Mouse (Mus musculus) kidney, embryonic 16.5 days (tissue): Measurements from ENCODE around the gene Dpy19l3. TPM values are rescaled to one million over a fixed set of nuclear protein-coding genes. Genes with fewer than 3 reads are reported as not detected.
A peak's percentile ranks its signal among the peaks of the same experiment; 100 is the strongest.

Experiments used
- ATAC-seq: fragments of 200-750 bp; cut with Nextera tagmentation; 2 replicates; pipeline ENCODE4 v1.8.0; 2017; ENCODE audit warnings: moderate TSS enrichment; ENCODE audit not compliant: low FRiP score, low TSS enrichment
- H3K27ac ChIP-seq: fragments of 300-500 bp; sonication (generic); 2 replicates; pipeline ENCODE4 v1.5.1; 2014; ENCODE audit warnings: low read length
- H3K27me3 ChIP-seq: fragments of 300-500 bp; sonication (generic); 2 replicates; pipeline ENCODE4 v1.6.1; 2014; ENCODE audit warnings: low read length, control low read depth, mixed read lengths; ENCODE audit not compliant: insufficient read depth
- H3K36me3 ChIP-seq: fragments of 300-500 bp; sonication (generic); 2 replicates; pipeline ENCODE4 v1.6.1; 2014; ENCODE audit warnings: low read length, control low read depth, mixed read lengths; ENCODE audit not compliant: insufficient read depth
- H3K4me1 ChIP-seq: fragments of 300-500 bp; sonication (generic); 2 replicates; pipeline ENCODE4 v1.6.1; 2014; ENCODE audit warnings: low read length, control low read depth, mixed read lengths; ENCODE audit not compliant: insufficient read depth
- H3K4me2 ChIP-seq: fragments of 300-500 bp; sonication (generic); replicated peaks from 2 replicates; pipeline ENCODE4 v1.6.1; 2014; ENCODE audit warnings: low read depth, low read length
- H3K4me3 ChIP-seq: fragments of 300-500 bp; sonication (generic); 2 replicates; pipeline ENCODE4 v1.5.1; 2014; ENCODE audit warnings: mild to moderate bottlenecking, low read length
- H3K9ac ChIP-seq: fragments of 300-500 bp; sonication (generic); replicated peaks from 2 replicates; pipeline ENCODE4 v1.6.1; 2014; ENCODE audit warnings: low read length
- H3K9me3 ChIP-seq: fragments of 300-500 bp; sonication (generic); 2 replicates; pipeline ENCODE4 v1.6.1; 2016; ENCODE audit warnings: low read length, control low read depth
- WGBS: fragments of 180-500 bp; shearing (Covaris S2); extraction: QIAGEN DNeasy Blood & Tissue Kit; methylation state at CpG from one replicate; pipeline ENCODE4 v1.1.7; 2014; 5-methylcytosine and 5-hydroxymethylcytosine counted together
- polyA plus RNA-seq: library from polyadenylated mRNA; unstranded; fragments of >200 nt; fragmentation: Nextera tagmentation; extraction: Ambion mirVana; gene quantifications from 2 replicates; pipeline ENCODE4 v1.2.1, GENCODE M21; 2015

Gene Dpy19l3
- polyA plus RNA-seq, 1 experiment from 2014 or later, result 27.5 TPM

- H3K4me2 ChIP-seq, result no peak overlapping the region
- H3K4me3 ChIP-seq, result no peak overlapping the region
- H3K9me3 ChIP-seq, result 0 out of 2 replicates have a peak, but pooled peaks cover 3% of the 10 kb centered on the region
- H3K36me3 ChIP-seq, result peaks cover 14% of the 10 kb centered on the region; the same call in 1 of the 2 replicates
- H3K27me3 ChIP-seq, result no peaks in the 10 kb centered on the region
- H3K4me1 ChIP-seq, result peaks cover 4% of the 10 kb centered on the region
- ATAC-seq, result no peak
- no peak overlapping the region for H3K9ac ChIP-seq
- no peak overlapping the region for H3K27ac ChIP-seq
Observed at GRCm38 (mm10) chr7:35738871-35739270, 15.4 kb downstream of the Dpy19l3 start.

DNA sequence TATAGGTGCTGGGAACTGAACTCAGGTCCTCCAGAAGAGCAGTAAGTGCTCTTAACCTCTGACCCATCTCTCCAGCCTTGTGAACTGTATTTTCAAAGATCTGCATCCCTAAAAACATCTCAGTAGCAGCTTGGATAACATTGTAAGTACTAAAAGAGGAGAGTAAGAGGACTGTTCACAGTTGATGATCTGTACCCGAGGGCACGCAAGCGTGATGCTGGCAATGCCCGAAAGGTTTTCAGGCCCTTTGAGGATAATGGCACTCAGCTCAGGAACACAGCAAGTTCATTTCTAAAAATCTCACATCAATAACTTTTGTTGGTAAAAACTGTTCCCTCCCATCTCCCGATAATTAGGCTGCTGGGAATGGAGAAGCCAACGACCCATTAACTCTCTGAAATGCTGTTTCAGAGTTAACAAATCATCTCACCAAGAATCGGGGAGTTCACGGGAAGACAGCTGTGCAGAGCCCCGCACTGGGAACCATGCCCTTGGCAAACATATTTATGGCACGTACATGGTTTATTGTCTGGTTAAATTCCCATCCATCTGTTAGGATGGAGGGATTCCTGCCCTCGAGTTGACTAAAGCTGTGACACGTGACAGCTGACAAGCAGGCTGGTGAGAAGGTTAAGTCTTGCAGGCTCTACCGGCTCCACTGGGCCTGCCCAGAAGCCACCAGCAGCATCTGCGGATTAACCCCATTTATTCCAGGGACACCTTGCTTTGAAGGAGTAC lies 20.8 kb downstream of the Dpy19l3 start:
- 36% methylated on average over 14 of the region's 14 CpGs for WGBS
- 0 out of 2 replicates have a peak, but pooled peaks cover 3% of the 10 kb centered on the region for H3K9me3 ChIP-seq
- no peak overlapping the region for H3K9ac ChIP-seq
- peaks cover 12% of the 10 kb centered on the region for H3K4me1 ChIP-seq
- H3K27ac ChIP-seq, result no peak overlapping the region
- no peak overlapping the region for H3K4me3 ChIP-seq
- ATAC-seq, result 0 out of 2 replicates have a peak, but pooled peaks have one; percentile 66
- H3K27me3 ChIP-seq, result no peaks in the 10 kb centered on the region
- peaks cover 13% of the 10 kb centered on the region; the same call in 1 of the 2 replicates for H3K36me3 ChIP-seq
- H3K4me2 ChIP-seq, result no peak overlapping the region

DNA sequence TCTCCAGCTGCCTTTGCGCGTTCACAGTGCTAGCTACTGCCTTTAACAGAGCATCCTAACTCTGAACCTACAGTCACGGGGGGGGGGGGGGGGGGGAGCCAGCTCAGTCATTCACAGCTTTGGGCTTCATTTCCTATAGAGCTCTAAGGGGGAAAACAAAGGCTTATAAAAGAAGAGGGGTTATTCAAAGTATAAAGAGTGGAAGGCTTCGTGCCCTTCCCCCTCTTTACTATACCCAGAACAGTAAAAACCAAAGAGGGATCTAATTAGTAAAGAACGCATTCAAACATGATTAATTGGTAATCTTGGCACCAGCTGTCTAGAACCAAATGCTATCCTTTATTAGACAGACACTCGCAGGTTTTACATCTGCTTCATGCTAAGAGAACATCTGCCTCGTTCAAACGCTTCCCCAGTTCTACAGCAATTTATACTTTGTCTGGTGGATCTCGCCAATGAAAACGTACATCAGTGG lies 21.6 kb downstream of the Dpy19l3 start:
- 83% methylated on average over 10 of the region's 10 CpGs for WGBS
- peaks cover 14% of the 10 kb centered on the region; the same call in 1 of the 2 replicates for H3K36me3 ChIP-seq
- H3K4me2 ChIP-seq, result no peak overlapping the region
- H3K4me1 ChIP-seq, result peaks cover 12% of the 10 kb centered on the region
- H3K27me3 ChIP-seq, result no peaks in the 10 kb centered on the region
- ATAC-seq, result no peak
- no peak overlapping the region for H3K9ac ChIP-seq
- H3K4me3 ChIP-seq, result no peak overlapping the region
- no peak overlapping the region for H3K27ac ChIP-seq
- peaks cover 1% of the 10 kb centered on the region; the same call in 1 of the 2 replicates for H3K9me3 ChIP-seq

- peaks cover 21% of the 10 kb centered on the region for H3K36me3 ChIP-seq
- H3K27me3 ChIP-seq, result no peaks in the 10 kb centered on the region
- WGBS, result 75% methylated on average over 9 of the region's 9 CpGs
- H3K9me3 ChIP-seq, result no peaks in the 10 kb centered on the region; the same call in 1 of the 2 replicates
- no peak overlapping the region for H3K9ac ChIP-seq
- no peak overlapping the region for H3K27ac ChIP-seq
- H3K4me2 ChIP-seq, result no peak overlapping the region
- H3K4me1 ChIP-seq, result peaks cover 12% of the 10 kb centered on the region
- ATAC-seq, result no peak
- H3K4me3 ChIP-seq, result no peak overlapping the region
Observed at GRCm38 (mm10) chr7:35729621-35730031, 24.6 kb downstream of the Dpy19l3 start.

DNA sequence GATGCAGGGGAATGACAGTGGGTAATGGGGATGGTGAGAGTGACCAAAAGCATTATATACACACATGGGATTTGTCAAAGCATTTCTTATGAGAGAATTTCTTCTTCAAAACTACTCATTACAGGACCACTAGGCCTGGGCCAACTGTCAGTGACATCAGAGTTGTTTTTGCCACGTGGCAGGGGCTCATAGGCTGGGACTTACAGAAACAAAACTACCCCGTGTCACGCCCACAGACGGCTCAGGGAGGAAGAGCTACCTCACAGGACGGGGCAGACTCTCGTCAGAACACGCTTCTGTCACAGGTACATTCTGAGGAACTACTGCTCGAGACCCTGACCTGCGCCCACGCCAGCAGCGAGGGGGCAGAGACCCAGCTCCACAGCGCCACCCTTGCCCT lies 25.9 kb downstream of the Dpy19l3 start:
- ATAC-seq, result no peak
- H3K36me3 ChIP-seq, result peaks cover 25% of the 10 kb centered on the region
- H3K9me3 ChIP-seq, result no peaks in the 10 kb centered on the region; the same call in none of the 2 replicates
- WGBS, result 92% methylated on average over 12 of the region's 12 CpGs
- H3K27ac ChIP-seq, result no peak overlapping the region
- H3K9ac ChIP-seq, result no peak overlapping the region
- H3K4me2 ChIP-seq, result no peak overlapping the region
- H3K4me3 ChIP-seq, result no peak overlapping the region
- peaks cover 3% of the 10 kb centered on the region; the same call in 1 of the 2 replicates for H3K4me1 ChIP-seq
- no peaks in the 10 kb centered on the region for H3K27me3 ChIP-seq

GRCm38 (mm10) chr7:35723035-35723434 lies 31.2 kb downstream of the Dpy19l3 start:
- 77% methylated on average over 2 of the region's 2 CpGs for WGBS
- no peak overlapping the region for H3K9ac ChIP-seq
- H3K4me2 ChIP-seq, result no peak overlapping the region
- no peak for ATAC-seq
- no peaks in the 10 kb centered on the region for H3K27me3 ChIP-seq
- H3K4me3 ChIP-seq, result no peak overlapping the region
- no peaks in the 10 kb centered on the region; the same call in none of the 2 replicates for H3K9me3 ChIP-seq
- H3K4me1 ChIP-seq, result no peaks in the 10 kb centered on the region
- H3K27ac ChIP-seq, result no peak overlapping the region
- peaks cover 45% of the 10 kb centered on the region for H3K36me3 ChIP-seq

DNA sequence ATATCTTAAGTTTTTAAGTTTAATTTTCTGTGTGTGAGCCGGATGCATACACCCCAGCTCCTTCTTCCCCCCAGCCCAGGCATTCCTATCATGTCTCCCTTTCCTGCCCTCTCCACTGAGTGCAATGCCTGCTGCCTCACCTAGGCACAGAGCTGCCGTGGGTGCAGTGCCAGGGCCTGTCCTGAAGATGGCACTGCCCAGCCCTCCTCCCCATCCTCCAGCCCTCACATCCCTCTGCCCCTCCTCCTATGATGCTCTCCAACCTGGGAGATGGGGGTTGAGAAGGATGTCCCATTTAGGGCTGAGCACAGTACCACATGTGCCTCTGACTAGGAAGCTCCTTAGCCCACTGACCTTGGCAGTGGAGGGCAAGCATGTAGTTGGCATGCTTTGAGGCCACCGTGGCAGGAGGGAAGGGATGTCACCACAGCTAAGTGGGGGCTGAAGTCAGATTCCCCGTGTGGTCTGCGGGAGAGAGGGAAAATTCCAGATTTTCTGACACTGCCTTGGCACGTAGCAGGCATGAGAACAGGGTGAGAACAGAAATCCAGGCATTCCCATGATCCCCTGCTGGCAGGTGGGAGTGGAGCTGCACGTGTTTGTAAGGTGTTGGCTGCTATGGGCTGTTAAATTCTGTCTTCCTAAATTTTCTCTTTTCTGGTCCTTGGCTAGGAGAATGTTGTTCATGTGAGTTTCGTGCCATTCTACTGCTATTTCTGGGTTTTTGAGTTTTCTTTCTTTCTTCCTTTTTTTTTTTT lies 35.7 kb downstream of the Dpy19l3 start:
- no peak overlapping the region for H3K4me2 ChIP-seq
- no peak overlapping the region for H3K9ac ChIP-seq
- H3K27ac ChIP-seq, result no peak overlapping the region
- 86% methylated on average over 8 of the region's 8 CpGs for WGBS
- peaks cover 35% of the 10 kb centered on the region for H3K36me3 ChIP-seq
- no peaks in the 10 kb centered on the region for H3K4me1 ChIP-seq
- no peak for ATAC-seq
- no peaks in the 10 kb centered on the region for H3K27me3 ChIP-seq
- H3K4me3 ChIP-seq, result no peak overlapping the region
- H3K9me3 ChIP-seq, result peaks cover 1% of the 10 kb centered on the region; the same call in 1 of the 2 replicates

DNA sequence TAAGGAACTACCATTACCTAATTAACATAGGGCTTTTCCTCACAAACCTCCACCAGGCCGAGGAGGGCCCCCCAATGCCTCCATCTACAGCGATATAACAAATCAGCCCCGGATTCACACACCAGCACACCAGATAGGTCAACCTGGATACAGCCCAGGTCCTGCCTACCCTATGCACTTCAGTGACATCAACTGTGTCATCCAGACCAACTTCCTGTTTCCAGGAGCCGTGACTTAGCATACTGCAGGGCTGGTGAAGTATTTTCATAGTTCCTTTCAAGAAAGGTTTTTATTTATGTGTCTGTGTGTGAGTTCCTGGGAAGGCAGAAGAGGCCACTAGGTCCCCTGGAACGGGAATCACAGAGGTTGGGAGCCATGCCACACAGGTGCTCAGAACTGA lies 43.9 kb downstream of the Dpy19l3 start:
- H3K4me2 ChIP-seq, result no peak overlapping the region
- H3K9me3 ChIP-seq, result 0 out of 2 replicates have a peak, but pooled peaks cover 3% of the 10 kb centered on the region
- H3K4me3 ChIP-seq, result no peak overlapping the region
- no peak overlapping the region for H3K27ac ChIP-seq
- no peak overlapping the region for H3K9ac ChIP-seq
- no peak for ATAC-seq
- peaks cover 16% of the 10 kb centered on the region for H3K36me3 ChIP-seq
- no peaks in the 10 kb centered on the region for H3K27me3 ChIP-seq
- H3K4me1 ChIP-seq, result no peaks in the 10 kb centered on the region
- WGBS, result 85% methylated on average over 5 of the region's 5 CpGs

- no peaks in the 10 kb centered on the region for H3K27me3 ChIP-seq
- no peak overlapping the region for H3K9ac ChIP-seq
- H3K4me3 ChIP-seq, result no peak overlapping the region
- H3K36me3 ChIP-seq, result peaks cover 7% of the 10 kb centered on the region; the same call in 1 of the 2 replicates
- 51% methylated on average over 16 of the region's 16 CpGs for WGBS
- H3K4me1 ChIP-seq, result no peaks in the 10 kb centered on the region
- H3K4me2 ChIP-seq, result peak overlapping the region; percentile 16; the same call in 1 of the 2 replicates
- peak; percentile 77 for ATAC-seq
- no peak overlapping the region for H3K27ac ChIP-seq
- H3K9me3 ChIP-seq, result no peaks in the 10 kb centered on the region
Observed at GRCm38 (mm10) chr7:35708101-35708500, 46.2 kb downstream of the Dpy19l3 start.
